Mouse (Mus musculus): ENCODE data around the gene Kazald1. TPM values are rescaled to one million over a fixed set of nuclear protein-coding genes. Genes with fewer than 3 reads are reported as not detected.
A peak's percentile ranks its signal among the peaks of the same experiment; 100 is the strongest.

The Kazald1 gene
- polyA plus RNA-seq, 1 experiment = 6.1 TPM

DNA sequence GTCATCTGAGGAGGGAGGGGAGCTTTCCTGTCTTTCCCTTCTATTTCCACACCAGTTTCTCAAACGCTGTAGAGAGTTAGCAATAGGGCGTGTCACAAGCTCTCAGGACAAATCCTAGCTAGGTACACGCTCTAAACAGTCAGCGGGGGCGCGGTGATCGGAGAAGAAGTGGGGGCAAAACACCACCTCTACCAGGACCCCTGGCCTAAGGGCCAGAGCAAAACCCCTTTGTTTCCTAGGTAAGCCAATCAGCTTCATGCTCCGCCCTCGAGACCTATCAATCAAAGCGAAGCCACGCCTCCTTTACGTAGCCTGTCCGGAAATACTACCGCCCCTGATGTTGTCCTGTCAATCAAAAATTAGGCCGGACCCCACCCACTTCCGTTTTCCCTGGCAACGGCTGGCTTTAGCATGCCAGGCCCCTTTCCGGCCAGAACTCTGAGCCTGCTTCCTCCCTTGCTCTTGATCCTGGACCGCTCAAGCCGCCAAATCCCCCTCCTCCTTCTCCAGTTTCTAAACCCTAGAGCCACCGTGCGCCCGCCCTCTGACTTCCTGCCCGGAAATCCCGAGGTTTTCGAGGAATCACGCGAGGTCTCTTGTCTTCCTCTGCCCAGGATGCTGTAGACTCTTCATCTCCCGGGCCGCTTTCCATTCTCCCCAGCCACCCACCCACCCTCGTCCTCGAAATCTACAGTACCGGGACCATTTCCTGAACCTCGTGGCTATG lies 16.8 kb upstream of the Kazald1 start:
- H3K27me3 ChIP-seq (ENCODE audit: control insufficient read depth, insufficient read depth, low read length) = no peaks in the 10 kb centered on the region
- peak; percentile 75 for TF ChIP-seq POLR2A (IDR thresholded peaks at IDR 0.05; ENCODE audit: control insufficient read depth, low read depth, low read length)
- TF ChIP-seq CTCF (IDR thresholded peaks at IDR 0.05; ENCODE audit: control insufficient read depth, insufficient read depth, insufficient replicate concordance, low read depth, low read length) = no peak
- peak overlapping the region; percentile 83 for H3K27ac ChIP-seq (ENCODE audit: control insufficient read depth, insufficient read depth, low read depth, low read length)
- H3K4me3 ChIP-seq (ENCODE audit: control insufficient read depth, low read depth, low read length) = peak overlapping the region; percentile 78
- H3K4me1 ChIP-seq (ENCODE audit: control insufficient read depth, insufficient read depth, low read length) = peaks cover 3% of the 10 kb centered on the region
- H3K36me3 ChIP-seq (ENCODE audit: control insufficient read depth, insufficient read depth, low read length) = no peaks in the 10 kb centered on the region

DNA sequence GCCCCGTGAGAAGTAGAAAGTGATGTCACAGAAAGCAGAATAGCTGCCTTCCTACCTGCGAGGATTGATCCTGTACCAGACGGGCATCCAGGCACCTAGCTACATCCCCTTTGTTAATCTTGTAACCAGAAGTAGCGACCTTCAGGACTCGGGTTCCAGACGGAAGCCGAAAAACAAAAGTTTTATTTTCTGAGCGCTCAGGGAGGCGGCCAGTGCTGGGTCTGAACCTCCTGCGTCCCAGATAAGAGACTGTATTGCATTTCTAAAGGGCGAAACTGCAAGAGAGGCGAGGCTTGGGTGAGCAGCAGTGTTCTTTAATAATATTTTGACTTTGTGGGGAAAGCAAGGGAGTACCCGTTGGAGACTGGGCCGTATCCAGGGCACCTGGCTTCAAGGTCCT lies 16.2 kb upstream of the Kazald1 start:
- H3K36me3 ChIP-seq (ENCODE audit: control insufficient read depth, insufficient read depth, low read length) = no peaks in the 10 kb centered on the region
- peak overlapping the region; percentile 78 for H3K4me3 ChIP-seq (ENCODE audit: control insufficient read depth, low read depth, low read length)
- H3K27ac ChIP-seq (ENCODE audit: control insufficient read depth, insufficient read depth, low read depth, low read length) = peak overlapping the region; percentile 83
- TF ChIP-seq CTCF (IDR thresholded peaks at IDR 0.05; ENCODE audit: control insufficient read depth, insufficient read depth, insufficient replicate concordance, low read depth, low read length) (no peak), POLR2A (IDR thresholded peaks at IDR 0.05; ENCODE audit: control insufficient read depth, low read depth, low read length) (no peak)
- H3K27me3 ChIP-seq (ENCODE audit: control insufficient read depth, insufficient read depth, low read length) = no peaks in the 10 kb centered on the region
- peaks cover 5% of the 10 kb centered on the region for H3K4me1 ChIP-seq (ENCODE audit: control insufficient read depth, insufficient read depth, low read length)

DNA sequence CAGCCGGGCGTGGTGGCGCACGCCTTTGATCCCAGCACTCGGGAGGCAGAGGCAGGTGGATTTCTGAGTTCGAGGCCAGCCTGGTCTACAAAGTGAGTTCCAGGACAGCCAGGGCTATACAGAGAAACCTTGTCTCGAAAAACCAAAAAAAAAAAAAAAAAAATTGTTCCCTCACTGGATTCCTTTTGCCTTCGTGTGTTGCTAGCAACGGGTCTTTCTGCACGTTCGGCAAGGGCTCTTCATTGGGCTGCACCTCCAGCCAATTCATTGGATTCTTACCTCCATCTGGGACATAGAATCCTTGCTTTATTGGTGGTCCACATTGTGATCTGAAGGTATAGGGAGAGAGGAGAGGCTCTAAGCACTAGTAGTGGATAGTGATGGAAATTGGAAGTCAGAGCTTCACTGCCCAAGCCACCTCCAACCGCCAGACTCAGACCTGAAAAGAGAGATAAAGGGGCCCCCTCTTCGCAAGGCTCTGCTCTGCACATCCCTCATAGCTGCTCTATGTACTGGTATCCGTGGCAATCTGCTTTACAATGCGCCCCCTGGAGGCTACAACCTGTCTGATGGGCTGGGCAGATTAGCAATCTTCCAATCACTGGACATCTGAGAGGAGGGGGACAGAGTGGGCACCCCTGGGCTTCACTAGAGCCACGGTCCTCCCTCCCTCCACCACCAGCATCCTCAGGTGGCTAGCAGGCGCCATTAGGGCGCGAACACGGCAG lies 11.3 kb upstream of the Kazald1 start:
- Histone ChIP-seq H3K27me3 (ENCODE audit: control insufficient read depth, insufficient read depth, low read length) (no peaks in the 10 kb centered on the region), H3K4me1 (ENCODE audit: control insufficient read depth, insufficient read depth, low read length) (peaks cover 18% of the 10 kb centered on the region), H3K36me3 (ENCODE audit: control insufficient read depth, insufficient read depth, low read length) (no peaks in the 10 kb centered on the region), H3K4me3 (ENCODE audit: control insufficient read depth, low read depth, low read length) (peak overlapping the region; percentile 50), H3K27ac (ENCODE audit: control insufficient read depth, insufficient read depth, low read depth, low read length) (no peak overlapping the region)
- no peak for TF ChIP-seq POLR2A (IDR thresholded peaks at IDR 0.05; ENCODE audit: control insufficient read depth, low read depth, low read length)
- TF ChIP-seq CTCF (IDR thresholded peaks at IDR 0.05; ENCODE audit: control insufficient read depth, insufficient read depth, insufficient replicate concordance, low read depth, low read length) = peak; percentile 28; the same call in 1 of the 2 replicates

DNA sequence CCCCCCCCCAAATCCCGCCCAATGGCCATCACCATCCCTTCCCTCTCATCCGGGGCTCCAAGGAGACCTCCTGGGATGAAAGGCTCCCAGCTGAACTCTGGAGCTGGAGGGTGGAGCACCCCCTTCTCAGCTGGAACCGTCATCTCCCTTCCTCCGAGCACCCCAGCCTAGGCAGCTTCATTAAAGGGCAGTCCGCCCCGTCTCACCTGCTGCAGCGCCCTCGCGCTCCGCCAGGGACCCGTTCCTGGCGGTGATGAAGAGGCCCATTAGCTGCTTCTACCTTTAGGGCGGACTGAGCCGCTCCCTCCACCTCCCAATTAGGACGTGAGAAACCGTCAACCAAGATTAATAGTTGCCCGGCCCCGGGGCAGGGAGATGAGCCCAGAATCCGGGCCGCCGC lies 9.8 kb upstream of the Kazald1 start:
- Histone ChIP-seq H3K4me1 (ENCODE audit: control insufficient read depth, insufficient read depth, low read length) (peaks cover 15% of the 10 kb centered on the region), H3K4me3 (ENCODE audit: control insufficient read depth, low read depth, low read length) (peak overlapping the region; percentile 56), H3K36me3 (ENCODE audit: control insufficient read depth, insufficient read depth, low read length) (no peaks in the 10 kb centered on the region), H3K27me3 (ENCODE audit: control insufficient read depth, insufficient read depth, low read length) (no peaks in the 10 kb centered on the region), H3K27ac (ENCODE audit: control insufficient read depth, insufficient read depth, low read depth, low read length) (no peak overlapping the region)
- no peak for TF ChIP-seq POLR2A (IDR thresholded peaks at IDR 0.05; ENCODE audit: control insufficient read depth, low read depth, low read length)
- TF ChIP-seq CTCF (IDR thresholded peaks at IDR 0.05; ENCODE audit: control insufficient read depth, insufficient read depth, insufficient replicate concordance, low read depth, low read length) = no peak

DNA sequence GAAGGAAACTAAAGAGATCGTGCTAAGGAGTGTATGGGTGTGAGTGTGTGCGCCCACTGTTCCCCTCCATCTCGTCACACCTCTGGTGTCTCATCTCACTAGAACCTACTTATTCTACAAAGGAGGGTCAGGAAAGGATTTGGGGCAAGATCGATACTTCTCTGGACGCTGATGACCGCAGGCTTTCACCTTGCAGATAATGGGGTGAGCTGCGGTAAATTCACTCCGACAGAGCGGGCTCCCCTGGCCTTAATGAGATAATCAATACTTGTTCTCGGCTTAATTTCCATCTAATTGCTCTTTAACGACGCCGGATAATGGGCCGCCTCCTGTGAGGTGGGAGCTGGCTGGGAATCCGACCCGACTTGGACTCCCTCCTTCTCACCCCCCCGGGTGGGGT lies 7.9 kb upstream of the Kazald1 start:
- H3K36me3 ChIP-seq (ENCODE audit: control insufficient read depth, insufficient read depth, low read length) = no peaks in the 10 kb centered on the region
- TF ChIP-seq POLR2A (IDR thresholded peaks at IDR 0.05; ENCODE audit: control insufficient read depth, low read depth, low read length) (no peak), CTCF (IDR thresholded peaks at IDR 0.05; ENCODE audit: control insufficient read depth, insufficient read depth, insufficient replicate concordance, low read depth, low read length) (no peak)
- H3K27me3 ChIP-seq (ENCODE audit: control insufficient read depth, insufficient read depth, low read length) = no peaks in the 10 kb centered on the region
- no peak overlapping the region for H3K4me3 ChIP-seq (ENCODE audit: control insufficient read depth, low read depth, low read length)
- peaks cover 22% of the 10 kb centered on the region for H3K4me1 ChIP-seq (ENCODE audit: control insufficient read depth, insufficient read depth, low read length)
- H3K27ac ChIP-seq (ENCODE audit: control insufficient read depth, insufficient read depth, low read depth, low read length) = no peak overlapping the region

DNA sequence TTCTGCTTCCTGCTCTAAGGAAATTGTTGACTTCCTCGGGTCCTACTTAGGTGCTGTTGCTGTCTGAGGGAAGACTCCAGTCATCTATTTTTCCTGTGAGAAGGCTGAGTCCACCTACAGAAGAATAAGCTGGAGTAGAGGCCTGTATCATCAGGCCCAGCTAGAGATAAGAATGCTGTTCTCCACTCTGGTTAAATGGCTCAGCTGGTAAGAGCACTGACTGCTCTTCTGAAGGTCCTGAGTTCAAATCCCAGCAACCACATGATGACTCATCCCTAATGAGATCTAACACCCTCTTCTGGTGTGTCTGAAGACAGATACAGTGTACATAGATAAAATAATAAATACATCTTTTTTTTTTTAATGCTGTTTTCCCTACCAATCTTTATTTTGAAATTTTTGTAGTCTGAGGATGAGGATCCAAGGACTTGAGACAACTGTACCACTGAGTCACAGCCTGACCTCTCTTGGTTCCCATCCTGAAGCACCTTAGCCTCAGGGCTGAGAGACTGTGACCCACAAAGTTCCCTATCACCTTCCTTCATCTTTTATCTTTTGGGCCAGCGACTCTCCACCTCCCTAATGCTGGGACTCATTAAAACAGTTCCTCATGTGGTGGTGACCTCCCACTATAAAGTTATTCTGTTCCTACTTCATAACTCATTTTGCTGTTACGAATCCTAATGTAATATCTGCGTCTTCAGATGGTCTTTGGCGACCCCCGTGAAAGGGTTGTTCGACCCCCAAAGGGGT lies 7.1 kb upstream of the Kazald1 start:
- no peaks in the 10 kb centered on the region for H3K36me3 ChIP-seq (ENCODE audit: control insufficient read depth, insufficient read depth, low read length)
- H3K27me3 ChIP-seq (ENCODE audit: control insufficient read depth, insufficient read depth, low read length) = no peaks in the 10 kb centered on the region
- H3K27ac ChIP-seq (ENCODE audit: control insufficient read depth, insufficient read depth, low read depth, low read length) = no peak overlapping the region
- peaks cover 22% of the 10 kb centered on the region for H3K4me1 ChIP-seq (ENCODE audit: control insufficient read depth, insufficient read depth, low read length)
- H3K4me3 ChIP-seq (ENCODE audit: control insufficient read depth, low read depth, low read length) = no peak overlapping the region
- no peak for TF ChIP-seq CTCF (IDR thresholded peaks at IDR 0.05; ENCODE audit: control insufficient read depth, insufficient read depth, insufficient replicate concordance, low read depth, low read length)
- no peak for TF ChIP-seq POLR2A (IDR thresholded peaks at IDR 0.05; ENCODE audit: control insufficient read depth, low read depth, low read length)

Data from testis, adult 2 months (tissue).